Mouse (Mus musculus): ENCODE measurements around the gene Rcbtb2.

The Rcbtb2 gene

DNA sequence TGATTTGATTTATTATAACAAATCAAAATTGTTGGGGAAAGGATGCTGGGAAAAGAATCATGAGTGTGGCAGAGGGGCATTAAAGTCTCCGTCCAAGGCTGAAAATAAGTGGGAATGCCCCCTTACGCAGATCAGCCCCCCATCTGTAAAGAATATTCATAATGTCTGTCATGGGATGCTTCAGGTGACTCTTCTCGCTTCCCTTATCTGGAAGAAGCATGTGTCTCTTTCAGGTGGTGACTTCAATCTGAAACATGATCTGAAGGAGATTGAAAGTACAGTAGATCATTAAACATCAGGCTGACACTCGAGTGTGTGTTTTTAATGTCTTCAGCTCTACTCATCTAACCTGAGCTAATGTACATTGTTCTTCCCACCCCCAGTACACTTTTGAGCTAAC, 22.7 kb downstream of the Rcbtb2 start:
- Histone ChIP-seq H3K36me3 (ENCODE audit: insufficient read depth, low read length) (no peaks in the 10 kb centered on the region), H3K9me3 (ENCODE audit: low read length) (no peaks in the 10 kb centered on the region), H3K4me1 (replicated peaks; ENCODE audit: low read depth, low read length) (peaks cover 14% of the 10 kb centered on the region), H3K27me3 (ENCODE audit: insufficient read depth, low read length) (peaks cover 8% of the 10 kb centered on the region), H3K4me3 (replicated peaks; ENCODE audit: low read length) (no peak overlapping the region)
- TF ChIP-seq POU5F1 (IDR thresholded peaks at IDR 0.05; ENCODE audit: borderline replicate concordance, low read length), result no peak
- TF ChIP-seq NANOG (IDR thresholded peaks at IDR 0.05; ENCODE audit: borderline replicate concordance, low read length), result no peak
- TF ChIP-seq CTCF (conservative IDR thresholded peaks at IDR 0.05; ENCODE audit: low read length), result no peak

- H3K27me3 ChIP-seq (ENCODE audit: insufficient read depth, low read length), result peaks cover 8% of the 10 kb centered on the region; the same call in 1 of the 2 replicates
- H3K4me3 ChIP-seq (replicated peaks; ENCODE audit: low read length), result no peak overlapping the region
- no peaks in the 10 kb centered on the region for H3K9me3 ChIP-seq (ENCODE audit: low read length)
- H3K4me1 ChIP-seq (replicated peaks; ENCODE audit: low read depth, low read length), result peaks cover 14% of the 10 kb centered on the region
- no peaks in the 10 kb centered on the region for H3K36me3 ChIP-seq (ENCODE audit: insufficient read depth, low read length)
- TF ChIP-seq NANOG (IDR thresholded peaks at IDR 0.05; ENCODE audit: borderline replicate concordance, low read length) (no peak), CTCF (conservative IDR thresholded peaks at IDR 0.05; ENCODE audit: low read length) (no peak), POU5F1 (IDR thresholded peaks at IDR 0.05; ENCODE audit: borderline replicate concordance, low read length) (no peak)
Measured at GRCm38 (mm10) chr14:73146721-73147120, 23.9 kb downstream of the Rcbtb2 start.

- Histone ChIP-seq H3K9me3 (ENCODE audit: low read length) (no peaks in the 10 kb centered on the region), H3K4me3 (replicated peaks; ENCODE audit: low read length) (no peak overlapping the region), H3K36me3 (ENCODE audit: insufficient read depth, low read length) (no peaks in the 10 kb centered on the region), H3K27me3 (ENCODE audit: insufficient read depth, low read length) (peaks cover 5% of the 10 kb centered on the region; the same call in 1 of the 2 replicates), H3K4me1 (replicated peaks; ENCODE audit: low read depth, low read length) (peaks cover 9% of the 10 kb centered on the region; the same call in 1 of the 2 replicates)
- TF ChIP-seq NANOG (IDR thresholded peaks at IDR 0.05; ENCODE audit: borderline replicate concordance, low read length) (no peak), CTCF (conservative IDR thresholded peaks at IDR 0.05; ENCODE audit: low read length) (no peak), POU5F1 (IDR thresholded peaks at IDR 0.05; ENCODE audit: borderline replicate concordance, low read length) (no peak)
Measured at GRCm38 (mm10) chr14:73148125-73148524, 25.3 kb downstream of the Rcbtb2 start.

DNA sequence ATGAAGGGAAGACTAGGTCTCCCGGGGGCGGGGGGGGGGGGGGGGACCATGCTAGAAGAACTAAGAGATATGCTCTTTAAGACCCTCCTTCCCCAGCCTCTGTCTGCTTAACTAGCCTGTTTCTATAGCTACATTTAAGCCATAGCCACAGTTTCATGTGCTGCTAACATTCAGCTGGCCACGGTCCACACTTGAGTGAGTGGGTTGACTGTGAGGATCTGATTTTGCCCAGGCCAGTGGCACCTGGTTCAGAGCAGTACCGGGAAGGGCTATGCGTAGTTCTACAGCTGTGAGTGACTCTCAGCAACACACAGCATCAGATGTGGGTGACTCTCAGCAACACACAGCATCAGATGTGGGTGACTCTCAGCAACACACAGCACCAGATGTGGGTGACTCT, 38.5 kb downstream of the Rcbtb2 start:
- no peak for TF ChIP-seq CTCF (conservative IDR thresholded peaks at IDR 0.05; ENCODE audit: low read length)
- TF ChIP-seq NANOG (IDR thresholded peaks at IDR 0.05; ENCODE audit: borderline replicate concordance, low read length), result no peak
- no peak for TF ChIP-seq POU5F1 (IDR thresholded peaks at IDR 0.05; ENCODE audit: borderline replicate concordance, low read length)
- H3K4me1 ChIP-seq (replicated peaks; ENCODE audit: low read depth, low read length), result 0 out of 2 replicates have a peak, but pooled peaks cover 5% of the 10 kb centered on the region
- H3K9me3 ChIP-seq (ENCODE audit: low read length), result no peaks in the 10 kb centered on the region
- no peaks in the 10 kb centered on the region for H3K36me3 ChIP-seq (ENCODE audit: insufficient read depth, low read length)
- H3K27me3 ChIP-seq (ENCODE audit: insufficient read depth, low read length), result no peaks in the 10 kb centered on the region
- no peak overlapping the region for H3K4me3 ChIP-seq (replicated peaks; ENCODE audit: low read length)

DNA sequence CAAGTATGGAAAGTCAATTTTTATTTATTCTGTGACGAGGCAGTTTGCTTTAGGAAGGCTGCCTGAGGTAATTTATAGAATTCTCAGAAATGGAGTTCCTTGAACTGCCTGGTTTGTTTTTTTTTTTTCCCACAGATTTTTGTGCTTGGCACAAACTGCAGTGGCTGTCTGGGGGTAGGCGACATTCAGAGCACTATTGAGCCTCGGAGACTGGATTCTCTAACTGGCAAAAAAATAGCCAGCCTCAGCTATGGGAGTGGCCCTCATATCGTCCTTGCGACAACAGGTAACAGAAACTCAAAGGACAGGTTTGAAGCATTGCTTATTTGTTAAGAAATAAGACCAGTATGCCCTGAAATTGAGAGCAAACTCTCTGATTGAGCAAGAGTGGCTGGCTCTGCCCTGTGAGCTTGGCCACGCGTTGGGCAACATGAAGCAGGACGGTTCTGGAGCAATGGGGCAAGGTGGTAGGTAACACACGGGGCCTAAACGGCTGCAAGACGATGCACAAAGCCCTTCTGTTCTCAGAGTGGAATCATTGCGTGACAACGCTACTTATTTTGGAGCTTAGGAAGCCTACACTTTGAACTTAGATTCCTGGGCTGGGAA, 39.5 kb downstream of the Rcbtb2 start:
- H3K4me3 ChIP-seq (replicated peaks; ENCODE audit: low read length), result no peak overlapping the region
- H3K36me3 ChIP-seq (ENCODE audit: insufficient read depth, low read length), result 0 out of 2 replicates have a peak, but pooled peaks cover 2% of the 10 kb centered on the region
- no peaks in the 10 kb centered on the region for H3K27me3 ChIP-seq (ENCODE audit: insufficient read depth, low read length)
- 0 out of 2 replicates have a peak, but pooled peaks cover 5% of the 10 kb centered on the region for H3K4me1 ChIP-seq (replicated peaks; ENCODE audit: low read depth, low read length)
- no peaks in the 10 kb centered on the region for H3K9me3 ChIP-seq (ENCODE audit: low read length)
- TF ChIP-seq CTCF (conservative IDR thresholded peaks at IDR 0.05; ENCODE audit: low read length), result no peak
- no peak for TF ChIP-seq POU5F1 (IDR thresholded peaks at IDR 0.05; ENCODE audit: borderline replicate concordance, low read length)
- no peak for TF ChIP-seq NANOG (IDR thresholded peaks at IDR 0.05; ENCODE audit: borderline replicate concordance, low read length)

DNA sequence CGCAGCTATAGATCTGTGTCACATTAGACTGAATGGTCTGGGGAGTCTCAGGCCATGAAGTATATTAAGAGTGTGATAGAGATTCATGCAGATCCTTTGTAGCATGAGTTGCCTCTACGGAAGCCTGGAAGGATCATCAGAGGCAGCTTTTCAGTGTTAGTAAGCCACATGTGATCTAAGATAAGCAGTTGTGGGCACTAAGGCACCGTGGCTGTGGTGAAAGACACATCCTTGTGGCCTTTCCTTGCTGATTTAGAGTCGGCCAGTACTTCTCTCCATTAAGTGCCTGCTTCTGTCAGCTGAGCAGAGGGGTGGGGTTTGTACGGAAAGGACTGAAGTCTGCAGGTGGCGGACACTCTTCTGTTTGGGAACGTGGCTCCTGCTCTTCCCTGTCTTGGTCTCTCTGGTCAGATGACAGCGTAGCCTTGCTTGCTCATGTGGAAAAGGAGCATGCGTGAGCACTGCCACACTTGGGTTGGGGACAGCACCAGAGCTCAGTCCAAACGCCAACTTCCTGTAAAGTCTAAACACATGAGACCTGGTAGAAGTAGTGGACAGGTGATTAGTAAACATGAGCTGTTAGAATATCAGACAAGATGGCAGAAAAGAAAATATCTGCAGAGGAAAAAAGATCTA, 40.6 kb downstream of the Rcbtb2 start:
- TF ChIP-seq CTCF (conservative IDR thresholded peaks at IDR 0.05; ENCODE audit: low read length) (no peak), POU5F1 (IDR thresholded peaks at IDR 0.05; ENCODE audit: borderline replicate concordance, low read length) (no peak), NANOG (IDR thresholded peaks at IDR 0.05; ENCODE audit: borderline replicate concordance, low read length) (no peak)
- Histone ChIP-seq H3K36me3 (ENCODE audit: insufficient read depth, low read length) (0 out of 2 replicates have a peak, but pooled peaks cover 2% of the 10 kb centered on the region), H3K4me1 (replicated peaks; ENCODE audit: low read depth, low read length) (0 out of 2 replicates have a peak, but pooled peaks cover 5% of the 10 kb centered on the region), H3K4me3 (replicated peaks; ENCODE audit: low read length) (no peak overlapping the region), H3K27me3 (ENCODE audit: insufficient read depth, low read length) (no peaks in the 10 kb centered on the region), H3K9me3 (ENCODE audit: low read length) (no peaks in the 10 kb centered on the region)

DNA sequence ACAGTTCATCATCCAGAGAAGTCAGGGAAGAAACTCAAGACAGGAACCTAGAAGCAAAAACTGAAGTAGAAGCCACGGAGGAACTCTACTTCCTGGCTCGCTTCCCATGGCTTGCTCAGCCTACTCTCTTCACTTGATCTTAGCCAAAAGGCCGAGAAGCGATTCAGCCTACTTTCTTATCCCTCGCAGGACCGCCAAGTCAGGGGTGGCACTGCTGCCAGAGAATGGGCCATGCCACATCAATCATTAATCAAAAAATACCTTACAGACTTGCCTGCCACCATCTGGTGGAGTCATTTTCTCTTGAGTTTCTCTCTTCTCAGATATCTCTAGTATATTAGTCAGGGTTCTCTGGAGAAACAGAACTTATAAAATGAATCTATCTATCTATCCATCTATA, 42.3 kb downstream of the Rcbtb2 start:
- Histone ChIP-seq H3K4me1 (replicated peaks; ENCODE audit: low read depth, low read length) (peaks cover 7% of the 10 kb centered on the region; the same call in 1 of the 2 replicates), H3K4me3 (replicated peaks; ENCODE audit: low read length) (no peak overlapping the region), H3K36me3 (ENCODE audit: insufficient read depth, low read length) (0 out of 2 replicates have a peak, but pooled peaks cover 2% of the 10 kb centered on the region), H3K27me3 (ENCODE audit: insufficient read depth, low read length) (no peaks in the 10 kb centered on the region), H3K9me3 (ENCODE audit: low read length) (no peaks in the 10 kb centered on the region)
- no peak for TF ChIP-seq CTCF (conservative IDR thresholded peaks at IDR 0.05; ENCODE audit: low read length)
- no peak for TF ChIP-seq POU5F1 (IDR thresholded peaks at IDR 0.05; ENCODE audit: borderline replicate concordance, low read length)
- no peak for TF ChIP-seq NANOG (IDR thresholded peaks at IDR 0.05; ENCODE audit: borderline replicate concordance, low read length)

- Histone ChIP-seq H3K4me1 (replicated peaks; ENCODE audit: low read depth, low read length) (peaks cover 4% of the 10 kb centered on the region; the same call in 1 of the 2 replicates), H3K9me3 (ENCODE audit: low read length) (no peaks in the 10 kb centered on the region), H3K4me3 (replicated peaks; ENCODE audit: low read length) (no peak overlapping the region), H3K27me3 (ENCODE audit: insufficient read depth, low read length) (no peaks in the 10 kb centered on the region), H3K36me3 (ENCODE audit: insufficient read depth, low read length) (0 out of 2 replicates have a peak, but pooled peaks cover 2% of the 10 kb centered on the region)
- TF ChIP-seq POU5F1 (IDR thresholded peaks at IDR 0.05; ENCODE audit: borderline replicate concordance, low read length) (no peak), CTCF (conservative IDR thresholded peaks at IDR 0.05; ENCODE audit: low read length) (no peak), NANOG (IDR thresholded peaks at IDR 0.05; ENCODE audit: borderline replicate concordance, low read length) (no peak)
Measured at GRCm38 (mm10) chr14:73168605-73169004, 45.8 kb downstream of the Rcbtb2 start.

Data from E14TG2a.4 (cell line).